Mouse (Mus musculus) midbrain, embryonic 14.5 days (tissue): ENCODE measurements around the gene Reg2. TPM values are rescaled to one million over a fixed set of nuclear protein-coding genes. Genes with fewer than 3 reads are reported as not detected.

Experiments
- ATAC-seq: fragments of 200-750 bp; cut with Nextera tagmentation; 2 replicates; pipeline ENCODE4 v1.8.0; 2017; ENCODE audit warnings: moderate number of reproducible peaks, moderate library complexity; ENCODE audit not compliant: low FRiP score, low TSS enrichment
- DNase-seq: peaks from one replicate; pipeline ENCODE4 v3.0.0-alpha.2; 2015
- H3K27ac ChIP-seq: fragments of 300-500 bp; sonication (generic); replicated peaks from 2 replicates; pipeline ENCODE4 v1.5.1; 2014; ENCODE audit warnings: mild to moderate bottlenecking, low read depth, low read length, moderate library complexity
- H3K27me3 ChIP-seq: fragments of 300-500 bp; sonication (generic); 2 replicates; pipeline ENCODE4 v1.6.1; 2014; ENCODE audit warnings: low read length, control low read depth, mixed read lengths; ENCODE audit not compliant: control insufficient read depth, insufficient read depth
- H3K36me3 ChIP-seq: fragments of 300-500 bp; sonication (generic); 2 replicates; pipeline ENCODE4 v1.6.1; 2014; ENCODE audit warnings: low read length, control low read depth; ENCODE audit not compliant: control insufficient read depth, insufficient read depth
- H3K4me1 ChIP-seq: fragments of 300-500 bp; sonication (generic); 2 replicates; pipeline ENCODE4 v1.6.1; 2014; ENCODE audit warnings: mild to moderate bottlenecking, antibody characterized with exemption, low read length, control low read depth; ENCODE audit not compliant: control insufficient read depth, insufficient read depth
- H3K4me2 ChIP-seq: fragments of 300-500 bp; sonication (generic); 2 replicates; pipeline ENCODE4 v1.6.1; 2014; ENCODE audit warnings: mild to moderate bottlenecking, low read length, moderate library complexity
- H3K4me3 ChIP-seq: fragments of 300-500 bp; sonication (generic); replicated peaks from 2 replicates; pipeline ENCODE4 v1.5.1; 2014; ENCODE audit warnings: low read depth, low read length
- H3K9ac ChIP-seq: fragments of 300-500 bp; sonication (generic); replicated peaks from 2 replicates; pipeline ENCODE4 v1.6.1; 2014; ENCODE audit warnings: mild to moderate bottlenecking, low read length, moderate library complexity
- H3K9me3 ChIP-seq: fragments of 300-500 bp; sonication (generic); 2 replicates; pipeline ENCODE4 v1.6.1; 2016; ENCODE audit warnings: low read length, control low read depth, mixed read lengths; ENCODE audit not compliant: control insufficient read depth
- WGBS: fragments of 180-500 bp; shearing (Covaris S2); extraction: QIAGEN DNeasy Blood & Tissue Kit; methylation state at CpG from one replicate; pipeline ENCODE4 v1.1.7; 2014; 5-methylcytosine and 5-hydroxymethylcytosine counted together
- polyA plus RNA-seq: library from polyadenylated mRNA; unstranded; fragments of >200 nt; fragmentation: Nextera tagmentation; extraction: Ambion mirVana; gene quantifications from 2 replicates; pipeline ENCODE4 v1.2.1, GENCODE M21; 2014

The Reg2 gene
- polyA plus RNA-seq, 1 experiment from 2014 or later: not detected

DNA sequence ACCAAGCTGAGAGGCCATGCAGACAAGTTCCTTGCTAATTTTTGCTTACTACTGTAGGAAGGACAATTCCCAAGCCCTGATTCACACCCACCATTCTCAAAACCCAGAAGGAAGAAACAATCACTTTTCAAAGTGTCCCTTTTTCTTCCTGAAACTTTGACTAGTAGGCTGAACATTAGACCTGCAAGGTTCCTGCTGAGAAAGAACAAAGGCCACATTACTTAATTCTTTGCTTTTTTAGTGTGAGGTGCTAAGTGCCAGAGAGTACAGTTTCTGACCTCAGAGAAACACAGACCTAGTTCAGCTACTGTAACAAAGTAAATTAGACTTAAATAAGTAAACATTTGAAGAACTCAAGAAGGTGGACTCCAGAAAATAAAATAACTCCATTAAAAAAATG, 53.0 kb downstream of the Reg2 start:
- Histone ChIP-seq H3K9ac (no peak overlapping the region), H3K4me2 (no peak overlapping the region), H3K4me1 (no peaks in the 10 kb centered on the region), H3K27me3 (no peaks in the 10 kb centered on the region), H3K4me3 (no peak overlapping the region), H3K36me3 (no peaks in the 10 kb centered on the region), H3K9me3 (no peaks in the 10 kb centered on the region), H3K27ac (no peak overlapping the region)
- no peak for ATAC-seq
- no peak for DNase-seq

DNA sequence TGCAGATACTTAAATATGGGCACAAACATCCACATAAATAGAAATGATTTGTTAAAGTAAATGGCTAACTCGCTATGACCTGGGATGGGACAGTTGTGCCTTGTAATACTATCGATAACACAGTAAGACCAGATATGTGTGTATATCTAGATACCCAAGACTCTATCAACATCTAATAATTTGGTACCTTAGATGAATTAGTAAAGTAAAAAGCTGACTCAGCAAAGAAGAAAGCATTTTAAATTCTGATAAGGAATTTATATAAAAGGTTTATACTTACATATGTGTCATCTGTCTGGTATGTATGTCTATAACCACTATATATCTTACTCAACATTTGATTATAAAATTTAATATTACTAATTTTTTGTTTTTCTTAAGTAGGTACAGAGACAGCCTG, 57.4 kb downstream of the Reg2 start:
- 95% methylated on average over 2 of the region's 2 CpGs for WGBS
- Histone ChIP-seq H3K4me2 (no peak overlapping the region), H3K4me3 (no peak overlapping the region), H3K4me1 (no peaks in the 10 kb centered on the region), H3K9ac (no peak overlapping the region), H3K27ac (no peak overlapping the region), H3K27me3 (no peaks in the 10 kb centered on the region), H3K9me3 (no peaks in the 10 kb centered on the region), H3K36me3 (no peaks in the 10 kb centered on the region)
- DNase-seq: no peak
- no peak for ATAC-seq

Other genes starting within 250 kb of the Reg2 start
- 0.29 and 1.0 TPM in 2 replicates for gene Reg3b, start 25.0 kb upstream of the Reg2 start, polyA plus RNA-seq
- gene Reg3d, start 16.8 kb upstream of the Reg2 start, polyA plus RNA-seq: not detected in 2 replicates
- gene Reg3a, start 14.9 kb upstream of the Reg2 start, polyA plus RNA-seq: not detected in 2 replicates
- not detected in 2 replicates for gene Reg1, start 27.1 kb downstream of the Reg2 start, polyA plus RNA-seq
- gene Reg3g, start 73.2 kb downstream of the Reg2 start, polyA plus RNA-seq: not detected in 2 replicates